Mouse (Mus musculus): ENCODE results near the gene Ifrd2. TPM values are rescaled to one million over a fixed set of nuclear protein-coding genes. Genes with fewer than 3 reads are reported as not detected.

Gene Ifrd2
- polyA plus RNA-seq, 1 experiment from 2014 or later: 43.6 TPM

GRCm38 (mm10) chr9:107619546-107619879, 32.1 kb downstream of the Ifrd2 start:
- DNase-seq (ENCODE audit: low spot score): no peak

- no peak for DNase-seq (ENCODE audit: low spot score)
Observed at GRCm38 (mm10) chr9:107620954-107621353, 33.5 kb downstream of the Ifrd2 start.

DNA sequence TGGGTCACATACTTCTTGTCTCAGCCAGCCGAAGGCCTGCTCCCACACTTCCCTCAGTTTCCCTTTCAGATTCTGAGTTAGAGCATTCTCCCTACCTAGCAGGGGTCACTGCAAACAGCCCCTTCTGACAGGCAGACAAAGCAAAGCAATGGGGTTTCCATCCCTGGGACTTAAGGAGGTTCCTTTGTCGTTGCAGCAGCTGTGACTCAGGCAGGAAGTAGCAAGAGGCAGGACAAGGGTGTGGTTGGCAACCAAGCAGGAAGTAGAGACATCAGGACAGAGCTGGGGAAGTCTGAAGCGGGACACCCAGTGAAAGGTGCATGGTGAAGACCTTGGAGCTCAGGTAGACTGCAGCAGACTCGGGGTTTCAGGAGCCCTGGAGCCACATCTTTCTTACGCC, 37.1 kb downstream of the Ifrd2 start:
- DNase-seq (ENCODE audit: low spot score): peak; percentile 80

GRCm38 (mm10) chr9:107624951-107625350, 37.5 kb downstream of the Ifrd2 start:
- no peak for DNase-seq (ENCODE audit: low spot score)

DNA sequence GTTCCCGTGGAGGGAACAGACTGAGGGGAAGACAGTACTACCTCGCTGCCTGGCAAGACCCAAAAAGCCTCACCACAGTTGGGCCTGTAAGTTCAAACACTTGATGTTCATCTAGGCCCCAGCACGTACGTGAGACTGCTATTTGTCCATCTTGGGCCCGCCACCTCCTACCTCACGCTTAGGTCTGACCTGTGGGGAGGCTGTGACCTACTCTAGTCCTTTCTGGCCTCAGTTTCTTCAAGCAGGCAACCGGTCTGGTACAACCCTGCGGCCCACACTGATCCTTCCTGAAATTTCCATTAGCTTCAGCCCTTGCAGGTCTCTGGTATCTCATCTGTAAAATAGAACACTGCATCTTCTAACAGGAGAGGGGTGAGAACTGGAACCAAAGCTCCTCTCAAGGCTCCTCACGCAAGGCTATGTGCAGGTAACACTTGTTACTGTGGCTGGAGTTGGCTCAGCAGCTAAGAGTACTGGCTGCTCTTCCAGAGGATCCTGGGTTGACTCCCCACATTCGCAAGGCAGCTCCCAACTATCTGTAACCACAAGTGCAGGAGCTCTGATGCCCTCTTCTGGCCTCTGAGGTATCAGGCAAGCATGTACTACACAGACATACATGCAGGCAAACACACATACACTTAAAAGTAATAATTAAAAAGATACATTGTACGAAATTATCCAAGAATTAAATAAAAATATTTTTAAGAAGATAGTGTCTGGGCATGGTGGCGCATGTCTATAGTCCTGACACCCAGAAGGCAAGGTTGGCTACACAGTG, 38.1 kb downstream of the Ifrd2 start:
- DNase-seq (ENCODE audit: low spot score): no peak

DNA sequence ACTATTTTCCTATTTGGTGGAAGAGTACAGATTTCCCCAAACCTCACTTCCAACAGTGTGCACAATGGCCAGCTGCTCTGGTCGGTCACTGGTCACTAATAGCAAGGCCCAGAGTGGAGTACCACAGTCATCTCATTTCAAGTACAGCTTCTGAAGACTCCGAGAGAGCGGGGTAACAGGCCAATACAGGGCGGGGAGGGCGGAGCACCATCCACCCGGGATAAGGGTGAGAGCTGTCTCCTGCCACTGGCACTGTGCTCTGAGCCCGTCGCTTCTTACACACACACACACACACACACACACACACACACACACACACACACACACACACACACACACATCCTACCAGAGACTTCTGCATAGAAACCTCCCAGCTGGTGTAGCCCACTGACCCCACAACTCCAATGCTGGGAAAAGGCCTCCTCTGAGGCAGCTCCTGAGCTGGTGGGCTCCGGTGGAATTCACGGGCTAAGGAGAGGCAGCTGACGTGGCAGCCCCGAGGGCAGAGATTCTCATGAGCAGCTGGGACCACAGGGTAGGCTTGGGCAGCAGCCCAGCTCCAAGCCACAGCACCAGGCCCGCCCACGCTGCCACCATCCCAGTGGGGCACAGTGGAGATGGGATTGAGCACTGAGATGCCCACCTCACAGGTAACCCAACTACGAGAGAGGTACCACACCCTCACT, 38.9 kb downstream of the Ifrd2 start:
- DNase-seq (ENCODE audit: low spot score): no peak

- peak; percentile 88 for DNase-seq (ENCODE audit: low spot score)
Observed at GRCm38 (mm10) chr9:107626844-107627277, 39.4 kb downstream of the Ifrd2 start.

GRCm38 (mm10) chr9:107627387-107628255, 40.2 kb downstream of the Ifrd2 start:
- no peak for DNase-seq (ENCODE audit: low spot score)

- DNase-seq (ENCODE audit: low spot score): no peak
Observed at GRCm38 (mm10) chr9:107628721-107629410, 41.4 kb downstream of the Ifrd2 start.

- peak; percentile 31 for DNase-seq (ENCODE audit: low spot score)
Observed at GRCm38 (mm10) chr9:107629411-107629730, 41.9 kb downstream of the Ifrd2 start.

GRCm38 (mm10) chr9:107629901-107630425, 42.5 kb downstream of the Ifrd2 start:
- peak; percentile 56 for DNase-seq (ENCODE audit: low spot score)

GRCm38 (mm10) chr9:107630576-107630975, 43.1 kb downstream of the Ifrd2 start:
- DNase-seq (ENCODE audit: low spot score): no peak

GRCm38 (mm10) chr9:107631311-107631826, 43.9 kb downstream of the Ifrd2 start:
- no peak for DNase-seq (ENCODE audit: low spot score)

GRCm38 (mm10) chr9:107631861-107632260, 44.4 kb downstream of the Ifrd2 start:
- no peak for DNase-seq (ENCODE audit: low spot score)

DNA sequence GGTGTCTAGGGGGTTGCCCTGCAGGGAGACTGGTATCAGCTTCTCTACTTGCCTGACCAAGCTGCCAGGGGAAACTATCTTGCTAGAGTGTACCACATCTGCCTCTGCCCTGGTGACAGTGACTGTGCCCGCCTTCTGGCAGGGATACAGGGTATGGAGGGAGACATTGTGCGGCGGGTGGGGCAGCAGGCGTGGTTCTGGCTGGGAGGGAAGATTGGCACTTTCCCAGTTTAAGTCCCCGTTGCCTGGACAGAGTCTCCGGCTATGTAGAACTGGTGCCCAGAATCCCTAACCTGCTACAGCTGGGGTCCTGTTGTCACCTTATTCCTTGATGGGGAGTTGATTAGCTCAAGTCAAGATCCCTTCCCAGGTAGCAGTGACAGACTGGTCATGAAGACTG, 45.0 kb downstream of the Ifrd2 start:
- no peak for DNase-seq (ENCODE audit: low spot score)

DNA sequence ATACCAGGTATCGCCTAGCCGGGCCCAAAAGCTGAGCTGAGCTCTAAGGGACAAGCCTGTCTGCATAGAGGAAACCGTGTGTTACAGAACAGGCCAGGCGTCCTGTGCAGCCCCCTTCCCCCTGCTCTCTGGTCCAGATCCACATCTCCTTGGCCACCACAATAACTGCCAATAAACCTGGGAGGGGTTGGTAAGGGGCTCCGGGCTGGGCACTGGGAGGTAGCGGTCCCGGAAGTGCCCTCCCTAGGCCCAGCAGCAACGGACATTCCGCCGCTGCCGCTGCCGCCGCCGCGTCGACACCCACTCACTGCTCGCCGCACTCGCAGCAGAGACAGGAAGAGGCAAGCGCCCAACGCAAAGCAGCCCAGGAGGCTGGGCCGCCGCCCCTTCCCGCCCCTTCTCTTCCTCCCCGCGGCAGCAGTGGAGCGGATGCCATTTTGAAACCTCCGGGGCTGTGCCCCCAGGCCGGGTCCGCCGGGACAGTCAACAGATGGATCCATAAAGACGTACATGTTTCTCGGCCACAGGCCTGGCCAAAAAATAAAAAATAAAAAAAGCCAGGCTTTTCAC, 45.7 kb downstream of the Ifrd2 start:
- peak; percentile 90 for DNase-seq (ENCODE audit: low spot score)

DNA sequence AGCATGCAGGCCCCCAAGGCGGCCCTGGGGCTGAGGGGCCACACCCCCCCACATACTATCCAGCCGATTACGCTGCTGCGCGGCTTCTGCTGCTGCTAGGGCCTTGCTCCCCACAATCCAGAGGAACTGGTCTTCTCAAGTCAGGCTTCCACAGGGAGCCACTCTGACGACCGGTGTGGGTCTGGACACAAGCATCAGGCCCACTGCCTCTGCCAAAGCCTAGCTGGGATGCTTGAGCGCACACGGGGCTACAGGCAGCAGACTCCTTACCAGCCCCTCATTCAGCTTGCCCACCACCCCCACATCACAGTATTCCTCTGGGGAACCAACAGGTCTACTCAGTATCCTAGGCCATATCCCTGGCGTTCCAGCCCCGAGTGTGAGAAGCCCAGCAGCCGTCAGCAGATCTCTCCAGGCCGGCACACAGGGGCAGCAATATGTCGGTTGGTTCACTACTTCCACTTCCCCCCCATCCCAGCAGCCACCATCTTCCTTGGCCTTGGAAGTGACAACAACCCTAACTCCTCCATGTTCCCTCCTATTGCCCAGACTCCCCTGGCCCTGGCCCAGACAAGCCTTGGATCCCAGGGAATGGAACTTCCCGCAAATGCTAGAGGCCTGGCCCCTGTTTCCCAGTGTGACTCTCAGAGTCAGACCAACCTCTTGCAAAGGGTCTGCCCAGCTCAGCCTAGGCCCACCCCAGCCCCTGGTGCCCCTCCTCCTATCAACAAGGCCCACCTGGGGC, 46.4 kb downstream of the Ifrd2 start:
- peak; percentile 41 for DNase-seq (ENCODE audit: low spot score)

DNA sequence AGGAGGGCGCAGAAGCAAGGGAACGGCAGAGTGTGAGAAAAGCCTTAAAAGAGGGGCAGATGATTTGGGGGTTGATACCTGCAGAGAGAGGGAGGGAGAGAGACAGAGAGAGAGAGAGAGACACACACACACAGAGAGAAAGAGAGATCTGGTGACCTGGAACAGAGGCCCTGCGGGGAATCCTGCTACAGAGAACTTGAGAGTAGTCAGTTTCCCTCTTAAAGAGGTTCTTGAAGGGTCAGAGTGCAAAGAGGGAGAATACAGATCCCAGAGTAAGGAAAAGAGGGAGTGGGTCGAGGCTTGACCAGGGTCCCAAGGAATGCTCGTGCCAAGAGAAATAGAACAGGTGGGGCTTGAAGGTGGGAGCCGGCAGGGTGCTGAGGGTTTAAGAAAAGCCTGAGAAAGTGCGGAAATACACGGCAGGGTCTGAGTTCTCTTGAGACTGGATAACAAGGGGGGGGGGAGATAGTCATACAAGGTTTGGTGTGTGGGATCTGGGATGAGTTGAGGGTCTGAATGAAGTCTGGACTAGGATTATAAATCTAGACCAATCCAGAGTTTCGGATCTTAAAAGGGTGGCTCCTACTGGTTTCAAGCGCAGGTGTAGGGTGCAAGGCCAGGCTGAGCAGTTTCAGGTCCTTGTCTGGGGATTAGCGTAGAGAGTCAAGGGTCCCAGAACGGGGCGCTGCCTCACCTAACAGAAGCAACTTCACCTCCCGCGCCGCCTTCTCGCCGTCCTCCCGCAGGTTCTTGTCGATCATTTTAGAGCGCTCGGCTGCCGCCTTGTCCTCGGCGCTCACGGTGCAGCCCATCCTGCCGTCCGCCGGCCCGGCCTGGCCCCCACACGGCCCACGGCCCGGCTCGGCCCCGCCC, 47.2 kb downstream of the Ifrd2 start:
- peak; percentile 39 for DNase-seq (ENCODE audit: low spot score)

All from thymus, postnatal 0 days (tissue).